Mouse (Mus musculus): Measurements from ENCODE around the gene Crb3.
"Not testable (repeated sequence)": the region's sequence is repeated elsewhere in the genome, so short reads cannot be mapped to it uniquely, and the experiment has no call there.

Gene Crb3

GRCm38 (mm10) chr17:57058891-57059485 lies at the start of gene Crb3:
Crb3 (plus strand) TSS chr17:57059105.
- no peak for DNase-seq (ENCODE audit: extremely low spot score, low read depth, low spot score)

- no peak for DNase-seq (ENCODE audit: extremely low spot score, low read depth, low spot score)
Observed at GRCm38 (mm10) chr17:57010911-57011235, 48.0 kb upstream of the Crb3 start.

DNA sequence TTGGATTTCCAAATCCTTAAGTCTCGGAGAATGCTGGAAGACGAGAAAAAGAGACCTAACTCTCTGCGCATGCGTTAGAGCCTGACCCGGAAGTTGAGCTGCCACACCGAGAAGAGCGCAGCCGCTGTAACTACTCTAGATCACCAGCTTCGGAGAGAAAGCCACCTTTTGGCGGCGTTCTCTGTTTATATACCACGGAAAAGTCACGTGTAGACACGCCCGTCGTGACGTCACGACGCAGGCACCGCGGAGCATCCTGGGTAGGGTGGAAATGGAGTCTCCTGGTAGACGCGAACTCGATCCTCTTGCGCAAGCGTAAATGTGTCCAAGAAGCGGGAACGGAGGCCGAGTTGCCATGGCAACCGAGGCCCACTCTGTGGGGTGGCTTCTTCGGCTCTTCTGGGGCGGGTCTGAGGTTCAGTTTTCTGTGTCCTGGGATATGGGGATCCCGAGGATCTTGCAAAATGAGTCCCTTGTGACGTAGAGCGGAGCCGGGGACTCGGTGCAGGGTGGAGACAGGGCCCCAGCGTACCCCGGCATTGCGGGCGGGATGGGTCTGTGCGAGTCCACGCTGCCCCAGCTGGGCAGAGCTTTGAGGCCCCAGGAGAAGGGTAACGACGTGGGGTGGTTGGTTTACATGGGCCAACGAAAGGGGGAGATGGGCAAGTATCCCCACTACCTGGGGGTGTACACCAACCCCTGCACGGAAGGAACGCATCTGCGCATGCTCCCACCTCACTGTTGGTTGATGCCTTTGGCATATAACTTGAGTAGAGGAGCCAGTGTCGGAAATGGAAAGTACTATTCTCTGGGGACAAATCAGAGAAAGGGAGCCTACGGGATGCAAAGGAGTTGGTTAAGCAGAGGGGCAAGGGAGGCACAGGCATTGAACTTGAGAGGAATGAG lies 47.4 kb upstream of the Crb3 start, which contains the start of the genes Gtf2f1 and Gm17949:
TSS of gene Gtf2f1 (minus strand) at position 53 of the 906 bp plus-strand sequence.
TSS of gene Gm17949 (plus strand) at position 234 of the 906 bp plus-strand sequence.
- DNase-seq (ENCODE audit: extremely low spot score, low read depth, low spot score) = peak; percentile 99

DNA sequence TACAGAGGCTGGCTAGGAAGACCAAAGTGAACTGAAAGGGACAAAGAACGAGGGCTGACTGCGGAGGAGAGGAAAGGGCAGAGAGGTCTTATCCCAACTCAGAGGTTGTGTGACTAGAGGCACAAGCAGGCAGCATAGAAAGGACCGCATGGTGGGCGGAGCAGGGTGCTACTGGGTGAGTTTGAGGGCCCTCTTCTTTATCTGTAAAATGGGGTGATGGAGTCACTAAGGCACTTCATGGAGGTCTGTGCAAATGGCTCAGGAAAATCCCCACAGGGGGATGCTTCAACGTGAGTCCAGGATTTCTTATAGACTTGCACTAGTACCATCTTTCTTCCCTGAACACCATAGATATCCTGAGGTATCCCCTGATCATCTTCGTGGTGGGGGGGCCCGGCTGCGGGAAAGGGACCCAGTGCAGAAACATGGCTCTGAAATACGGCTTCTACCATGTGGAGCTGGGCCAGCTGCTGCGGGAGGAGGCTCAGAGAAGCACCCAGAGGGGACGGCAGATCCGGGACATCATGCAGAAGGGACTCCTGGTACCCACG lies 46.6 kb upstream of the Crb3 start:
- no peak for DNase-seq (ENCODE audit: extremely low spot score, low read depth, low spot score)

DNA sequence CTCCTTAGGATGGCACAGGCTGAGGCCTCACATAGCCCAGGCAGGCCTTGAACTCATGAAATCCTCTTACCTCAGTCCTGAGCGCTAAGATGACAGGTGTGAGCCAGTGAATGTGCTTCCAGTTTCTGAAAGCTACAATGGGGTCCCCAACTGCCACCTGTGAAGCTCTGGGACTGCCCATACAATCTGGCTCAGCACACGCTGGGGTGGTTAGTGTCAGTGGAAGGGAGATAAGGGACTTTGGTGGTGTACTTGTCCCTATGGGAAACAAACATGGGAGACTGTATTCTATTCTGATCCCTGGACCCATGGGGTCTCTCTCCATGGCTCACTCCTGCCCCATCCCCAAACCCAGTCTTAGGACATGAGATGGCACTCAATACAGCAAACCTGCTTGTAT lies 39.2 kb upstream of the Crb3 start:
- DNase-seq (ENCODE audit: extremely low spot score, low read depth, low spot score) = no peak

- DNase-seq (ENCODE audit: extremely low spot score, low read depth, low spot score) = no peak
Observed at GRCm38 (mm10) chr17:57020960-57021359, 37.9 kb upstream of the Crb3 start.

DNA sequence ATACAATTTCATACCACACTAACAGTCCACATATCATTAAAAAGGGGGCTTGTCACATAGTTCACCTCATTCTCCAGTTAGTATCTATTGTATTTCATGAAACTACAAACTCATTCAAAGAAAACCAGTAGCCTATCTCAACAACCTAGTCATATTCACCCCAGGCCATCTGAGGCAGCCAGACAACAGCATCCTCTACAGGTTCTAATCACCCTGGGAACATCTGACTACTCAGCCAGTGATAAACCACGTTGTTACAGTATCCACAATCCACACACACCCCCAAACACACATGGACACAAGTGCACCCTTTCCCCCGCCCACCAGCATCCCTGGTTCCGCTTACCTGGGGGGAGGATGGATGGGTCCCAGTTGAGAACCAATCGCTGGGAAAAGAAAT lies 31.4 kb upstream of the Crb3 start:
- DNase-seq (ENCODE audit: extremely low spot score, low read depth, low spot score) = no peak

- DNase-seq (ENCODE audit: extremely low spot score, low read depth, low spot score) = no peak
Observed at GRCm38 (mm10) chr17:57029691-57030090, 29.2 kb upstream of the Crb3 start.

DNA sequence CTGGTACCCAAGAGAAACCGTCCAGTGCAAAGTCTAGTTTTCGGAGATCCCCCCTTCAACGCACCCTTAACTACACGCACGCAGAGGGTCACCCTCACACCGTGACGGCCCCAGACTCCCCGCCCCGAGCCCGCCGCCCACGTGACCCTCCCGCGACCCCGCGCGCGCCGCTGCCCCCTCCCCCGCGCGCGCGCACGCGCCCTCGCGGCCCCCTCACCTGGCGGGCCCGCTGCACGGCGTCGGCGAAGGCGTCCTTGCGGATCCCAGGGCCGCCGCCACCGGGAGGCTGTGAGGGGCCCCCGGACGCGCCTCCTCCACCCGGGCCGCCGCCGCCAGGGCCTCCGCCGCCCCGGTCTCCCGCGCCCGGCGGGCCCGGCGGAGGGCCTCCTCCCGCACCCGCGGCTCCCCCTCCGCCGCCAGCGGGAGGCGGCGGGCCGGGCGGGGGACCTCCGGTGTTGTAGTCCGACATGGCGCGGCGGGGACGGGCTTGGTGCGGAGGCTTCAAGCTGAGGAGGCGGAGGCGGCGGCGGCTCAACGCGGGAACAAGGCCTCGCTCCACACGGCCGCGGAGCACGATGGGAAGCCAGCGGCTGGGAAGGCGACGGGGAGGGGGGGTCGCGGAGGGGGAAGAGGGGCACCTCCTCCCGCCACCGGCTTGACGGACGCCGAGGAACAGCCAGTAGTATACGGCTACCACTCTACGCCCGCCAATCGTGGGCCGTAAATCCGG lies 27.8 kb upstream of the Crb3 start, which contains the start of gene Khsrp:
TSS of gene Khsrp (minus strand) at position 592 of the 730 bp plus-strand sequence.
- DNase-seq (ENCODE audit: extremely low spot score, low read depth, low spot score) = no peak

DNA sequence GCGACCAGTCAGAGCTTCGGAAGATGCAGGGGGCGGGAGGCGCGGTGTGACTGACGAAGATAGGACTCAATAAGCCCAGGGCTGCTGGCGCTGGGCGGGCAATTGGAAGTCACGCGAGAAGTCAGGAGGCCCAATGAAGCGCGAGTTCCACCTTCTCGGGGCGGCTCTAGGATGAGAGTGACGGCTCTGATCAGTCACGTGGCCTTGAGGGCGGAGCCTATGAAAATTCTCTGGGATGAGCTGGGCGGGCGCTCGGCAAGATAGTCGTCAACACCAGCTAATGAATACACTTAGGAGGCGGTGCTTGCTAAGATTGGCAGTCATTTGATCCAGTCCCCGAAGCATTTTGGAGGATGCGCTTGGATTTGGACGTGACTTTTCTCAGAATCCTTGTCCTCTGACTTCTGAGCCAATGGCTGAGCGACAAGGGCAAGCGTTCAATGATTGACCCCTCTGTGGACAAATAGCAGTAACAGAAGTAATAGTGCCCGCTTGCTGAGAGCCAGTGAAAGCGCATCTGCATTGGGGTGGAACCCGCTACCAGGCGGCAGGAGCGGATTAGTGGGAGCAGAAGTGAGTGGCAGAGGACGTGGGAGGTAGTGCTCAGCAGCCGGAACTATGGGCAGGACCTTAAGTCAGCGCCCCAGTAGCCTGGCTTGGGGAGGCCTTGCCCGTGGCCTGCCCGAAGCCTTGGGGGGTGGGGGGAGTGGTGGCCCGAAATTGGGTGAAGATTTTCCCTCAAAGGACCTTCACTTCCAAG lies 27.1 kb upstream of the Crb3 start:
- peak; percentile 99 for DNase-seq (ENCODE audit: extremely low spot score, low read depth, low spot score)

GRCm38 (mm10) chr17:57032854-57033253 lies 26.1 kb upstream of the Crb3 start:
- DNase-seq (ENCODE audit: extremely low spot score, low read depth, low spot score) = no peak

DNA sequence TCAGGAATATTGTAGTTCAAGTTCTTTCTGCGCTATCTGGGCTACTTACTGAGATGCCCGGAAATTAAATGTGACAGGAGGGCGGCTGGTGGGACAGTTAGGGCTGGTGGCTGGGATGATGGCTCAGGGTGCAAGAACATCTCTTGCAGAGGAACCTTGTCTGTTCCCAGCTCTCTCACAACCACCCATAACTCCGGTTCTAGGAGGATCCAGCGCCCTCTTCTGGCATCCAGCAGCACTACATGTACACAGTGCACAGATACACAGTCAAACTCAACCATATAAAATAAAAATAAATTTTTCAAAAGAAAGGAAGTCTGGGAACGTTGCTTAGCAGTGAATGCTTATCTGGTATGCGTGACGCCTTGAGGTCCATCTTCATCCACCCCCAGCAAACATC lies 19.9 kb upstream of the Crb3 start:
- DNase-seq (ENCODE audit: extremely low spot score, low read depth, low spot score) = no peak

DNA sequence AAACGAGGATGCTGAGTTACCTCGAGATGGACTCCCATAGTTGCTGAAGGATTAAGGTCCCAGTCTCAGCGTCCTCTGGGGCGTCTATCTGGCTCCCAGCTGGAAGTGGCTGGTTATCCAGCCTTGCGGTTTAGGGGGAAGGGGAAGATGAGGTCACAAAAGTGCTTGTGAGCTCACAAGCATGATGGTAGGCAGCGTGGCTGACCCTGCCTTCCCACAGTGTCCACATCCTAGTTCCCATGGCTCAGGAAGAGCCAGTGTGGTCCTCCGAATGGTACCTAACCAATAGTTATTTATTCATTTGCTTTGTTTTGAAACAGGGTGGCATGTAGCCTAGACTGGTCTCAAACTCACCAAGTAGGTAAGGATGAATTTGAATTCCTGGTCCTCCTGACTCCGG lies 17.4 kb upstream of the Crb3 start, which contains the start of gene Slc25a41:
TSS of gene Slc25a41 (minus strand) at position 101 of the 400 bp plus-strand sequence.
- DNase-seq (ENCODE audit: extremely low spot score, low read depth, low spot score) = no peak

- no peak for DNase-seq (ENCODE audit: extremely low spot score, low read depth, low spot score)
Observed at GRCm38 (mm10) chr17:57047406-57047805, 11.5 kb upstream of the Crb3 start.

DNA sequence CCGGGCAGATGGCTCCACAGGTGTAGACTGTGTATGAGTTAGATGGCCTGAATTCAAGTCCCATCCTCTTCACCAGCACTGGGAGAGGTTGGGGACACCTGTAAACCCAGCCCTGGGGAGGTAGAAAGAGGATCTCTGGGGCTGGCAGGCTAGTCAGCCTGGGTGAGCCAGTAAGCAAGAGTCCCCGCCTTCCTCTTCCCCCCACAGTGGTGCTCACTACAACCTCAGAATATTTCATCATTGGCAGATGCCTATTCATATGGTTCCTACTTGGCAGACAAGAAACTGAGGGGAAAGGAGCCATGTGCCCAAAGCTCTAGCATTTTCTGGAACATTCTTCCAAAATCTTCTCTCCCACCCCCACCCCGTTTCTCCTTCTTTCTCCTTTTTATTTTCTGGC lies 10.1 kb upstream of the Crb3 start:
- DNase-seq (ENCODE audit: extremely low spot score, low read depth, low spot score) = no peak

DNA sequence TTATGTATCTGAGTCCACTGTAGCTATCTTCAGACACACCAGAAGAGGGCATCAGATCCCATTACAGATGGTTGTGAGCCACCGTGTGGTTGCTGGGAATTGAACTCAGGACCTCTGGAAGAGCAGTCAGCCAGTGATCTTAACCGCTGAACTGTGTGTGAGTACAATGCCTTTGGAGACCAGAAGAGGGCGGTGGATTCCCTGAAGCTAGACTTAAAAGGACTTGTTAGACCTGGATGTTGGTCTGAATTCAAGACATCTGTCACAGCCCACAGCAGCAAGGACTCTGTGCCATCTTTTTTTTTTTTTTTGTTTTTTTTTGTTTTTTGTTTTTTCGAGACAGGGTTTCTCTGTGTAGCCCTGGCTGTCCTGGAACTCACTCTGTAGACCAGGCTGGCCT lies 7.2 kb upstream of the Crb3 start:
- not testable (repeated sequence) for DNase-seq (ENCODE audit: extremely low spot score, low read depth, low spot score)

DNA sequence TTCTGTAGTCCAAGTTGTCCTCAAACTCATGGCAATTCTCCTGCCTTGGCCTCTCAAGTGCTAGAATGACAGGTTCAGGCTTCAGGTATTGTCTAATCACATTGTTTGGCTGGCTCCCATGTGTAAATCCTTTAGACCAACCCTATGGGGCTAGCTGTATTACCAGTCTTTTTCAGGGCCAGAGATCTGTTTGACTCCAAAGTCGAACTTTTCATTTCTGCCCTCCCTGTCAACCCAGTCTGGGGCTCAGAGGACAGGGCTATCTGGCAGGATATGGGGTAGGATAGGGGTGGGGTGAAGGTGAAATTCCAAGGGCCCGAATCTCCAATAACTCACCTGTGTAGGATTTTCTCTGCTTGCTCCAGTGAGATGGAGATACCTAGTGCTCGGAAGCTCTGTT lies 2.7 kb upstream of the Crb3 start:
- DNase-seq (ENCODE audit: extremely low spot score, low read depth, low spot score) = no peak

DNA sequence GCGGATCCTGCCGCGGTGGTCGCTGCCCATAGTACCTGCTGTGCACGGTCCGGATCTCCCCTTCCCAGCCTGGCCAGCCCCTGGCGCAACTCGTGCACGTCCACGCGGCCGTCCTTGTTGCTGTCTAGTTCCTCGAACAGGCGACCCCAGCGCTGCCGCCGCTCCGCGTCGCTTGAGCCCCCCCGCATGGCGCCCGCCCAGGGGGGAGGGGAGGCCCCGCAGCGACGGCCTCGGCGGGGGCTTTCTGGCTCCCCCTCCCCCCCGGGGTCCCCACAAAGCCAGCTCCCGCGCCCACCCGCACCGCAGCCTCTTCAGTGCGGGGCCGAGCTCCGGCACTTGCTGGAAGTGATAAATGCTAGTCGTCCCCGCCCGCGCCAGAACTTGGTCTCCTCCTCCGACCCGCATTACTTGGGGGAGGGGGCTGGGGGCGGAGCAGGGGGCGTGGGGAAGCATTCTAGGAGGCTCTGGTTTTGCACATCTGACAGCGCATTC lies 627 bp downstream of the Crb3 start, which contains the start of gene Slc25a23:
TSS of gene Slc25a23 (minus strand) at position 378 of the 492 bp plus-strand sequence.
- no peak for DNase-seq (ENCODE audit: extremely low spot score, low read depth, low spot score)

DNA sequence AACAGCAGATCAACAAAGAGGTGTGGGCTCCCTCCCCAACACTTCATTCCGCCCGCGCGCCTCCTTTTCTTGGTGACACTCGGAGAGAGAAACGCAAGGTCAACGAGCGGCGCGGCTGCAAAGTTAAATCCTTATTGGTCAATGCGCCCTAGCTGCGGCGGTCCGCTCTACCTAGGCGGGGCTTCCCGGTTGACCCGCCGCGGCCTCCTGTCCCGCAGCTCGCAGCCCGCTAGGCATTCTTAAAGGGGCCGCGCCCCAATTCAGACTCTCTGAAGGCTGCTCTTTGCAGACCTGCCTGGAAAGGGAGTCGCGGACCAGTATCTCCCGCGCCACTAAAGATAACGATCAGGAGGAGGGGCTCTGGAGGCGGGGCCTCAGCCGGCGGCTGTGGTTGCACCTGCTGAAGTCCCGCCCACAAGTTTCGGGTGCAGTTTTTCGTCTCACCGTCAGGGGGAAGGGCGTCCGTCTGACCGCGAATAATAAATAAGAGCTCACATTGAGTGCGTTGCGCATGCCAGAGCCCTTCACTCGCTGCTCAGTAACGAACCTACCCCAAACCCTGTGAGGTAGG lies 1.4 kb downstream of the Crb3 start:
- DNase-seq (ENCODE audit: extremely low spot score, low read depth, low spot score) = peak; percentile 69

DNA sequence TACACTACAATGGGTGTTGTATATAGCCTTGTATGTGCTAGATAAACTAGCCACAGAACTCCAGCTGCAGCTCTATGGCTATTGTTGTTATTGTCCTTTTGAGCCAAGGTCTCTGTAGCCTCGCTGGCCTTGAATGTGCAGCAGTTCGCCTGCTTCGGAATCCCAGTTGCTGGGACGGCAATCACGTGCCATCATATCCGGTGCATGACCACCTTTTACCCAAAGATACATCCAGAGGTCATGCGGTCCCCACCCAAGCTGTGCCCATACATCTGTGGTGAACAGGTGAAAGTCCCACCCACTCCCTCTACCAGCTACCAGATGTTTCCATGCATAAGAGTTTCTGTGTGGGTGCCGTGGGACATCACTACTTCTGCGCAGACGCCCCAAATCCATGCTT lies 2.2 kb downstream of the Crb3 start:
- no peak for DNase-seq (ENCODE audit: extremely low spot score, low read depth, low spot score)
